ENCODE assay signal across 18 mouse cellular contexts in genomic region chr19:36382901-36383300, GRCm38 (mm10). TPM values are rescaled to one million over a fixed set of nuclear protein-coding genes. Genes with fewer than 3 reads are reported as not detected.
DNase-seq lines count a peak whose midpoint lies in the region; ATAC-seq lines count a peak whose summit lies in the region.
"Had no signal": no experiment of that assay in that cellular context is flagged by ENCODE, and none has a peak within 500 bp of the region (broad histone marks: within the 10 kb centered on the region; RNA-seq: fewer than 3 reads in every experiment).

No protein-coding gene starts in this region.

- peak; percentile 40 for DNase-seq in CD4-positive helper T cell, adult 2 months (ENCODE audit: low read depth, low spot score)
- DNase-seq in induced T-regulatory cell, adult 2 months (ENCODE audit: low read depth), result peak; percentile 50
- peak; percentile 63 for DNase-seq in naive thymus-derived CD4-positive, alpha-beta T cell, adult 2 months (ENCODE audit: low read depth)
- DNase-seq in ovary, postnatal 36 days (ENCODE audit: low spot score), result no peak
- DNase-seq in adrenal gland, postnatal 10 days, result no peak
- no peak for DNase-seq in spleen, postnatal 36 days (ENCODE audit: low spot score in 2 of 2)
- DNase-seq: adrenal gland, adult 8-10 months; adrenal gland, postnatal 25 days; B cell, adult 2 months; cerebellum, adult 11 months; cerebellum, adult 18-20 months; cerebellum, adult 8-10 months; cerebellum, adult 9-11 months; cerebellum, postnatal 25 days; forebrain, postnatal 0 days had no signal

- peak; percentile 38 for ATAC-seq in CD4-positive, CD25-positive, alpha-beta regulatory T cell, adult 4 months
- ATAC-seq: forebrain, embryonic 13.5 days; forebrain, embryonic 15.5 days; forebrain, postnatal 0 days had no signal

RNA-seq across cellular contexts. Expression of gene Pcgf5, which starts 34.8 kb away (rescaled TPM):
- polyA plus RNA-seq in CD4-positive, CD25-positive, alpha-beta regulatory T cell, adult 4 months (2017; shearing (Covaris generic)), result 10 to 100 TPM; 43.5 to 51.8 TPM
- 10 to 100 TPM; 19.1 to 26.7 TPM for total RNA-seq in adrenal gland, postnatal 10 days (2021)

Comparison
In these comparisons a context has a peak if more than half of its experiments do, and no peak if none do; other contexts are left out.
1. DNase-seq: peak in CD4-positive helper T cell, adult 2 months (single experiment), induced T-regulatory cell, adult 2 months (single experiment) and naive thymus-derived CD4-positive, alpha-beta T cell, adult 2 months (single experiment); none in ovary, postnatal 36 days (single experiment), adrenal gland, postnatal 10 days (single experiment) and spleen, postnatal 36 days (0 of 2).